Mouse (Mus musculus) embryonic fibroblast, embryonic 13.5 days (primary cell): Measurements from ENCODE around the gene Ankrd13a. TPM values are rescaled to one million over a fixed set of nuclear protein-coding genes. Genes with fewer than 3 reads are reported as not detected.

Experiments
- H3K27ac ChIP-seq: 2 replicates; pipeline ENCODE4 v1.5.1; 2012; ENCODE audit warnings: low read length, control low read depth, inconsistent platforms; ENCODE audit not compliant: insufficient read depth
- H3K4me1 ChIP-seq: 2 replicates; pipeline ENCODE4 v1.6.1; 2011; ENCODE audit warnings: low read length; ENCODE audit not compliant: control insufficient read depth, insufficient read depth
- H3K4me3 ChIP-seq: 2 replicates; pipeline ENCODE4 v1.5.1; 2011; ENCODE audit warnings: mild to moderate bottlenecking, control low read depth, low read length; ENCODE audit not compliant: insufficient read depth
- CTCF ChIP-seq: IDR thresholded peaks from 2 replicates; pipeline ENCODE4 v1.5.1; 2011; ENCODE audit warnings: mild to moderate bottlenecking, control low read depth, low read length, moderate library complexity, borderline replicate concordance; ENCODE audit not compliant: insufficient read depth
- POLR2A ChIP-seq: IDR thresholded peaks from 2 replicates; pipeline ENCODE4 v1.6.1; 2011; ENCODE audit warnings: low read depth, mild to moderate bottlenecking, control low read depth, low read length, moderate library complexity
- polyA plus RNA-seq: library from polyadenylated mRNA; stranded (reverse); fragments of >200 nt; gene quantifications from 2 replicates; pipeline ENCODE4 v1.2.4, GENCODE M21; 2011; ENCODE audit warnings: low read depth; ENCODE audit not compliant: missing spikeins, insufficient read length

Gene Ankrd13a
- 85.8 and 104 TPM in 2 replicates for polyA plus RNA-seq

DNA sequence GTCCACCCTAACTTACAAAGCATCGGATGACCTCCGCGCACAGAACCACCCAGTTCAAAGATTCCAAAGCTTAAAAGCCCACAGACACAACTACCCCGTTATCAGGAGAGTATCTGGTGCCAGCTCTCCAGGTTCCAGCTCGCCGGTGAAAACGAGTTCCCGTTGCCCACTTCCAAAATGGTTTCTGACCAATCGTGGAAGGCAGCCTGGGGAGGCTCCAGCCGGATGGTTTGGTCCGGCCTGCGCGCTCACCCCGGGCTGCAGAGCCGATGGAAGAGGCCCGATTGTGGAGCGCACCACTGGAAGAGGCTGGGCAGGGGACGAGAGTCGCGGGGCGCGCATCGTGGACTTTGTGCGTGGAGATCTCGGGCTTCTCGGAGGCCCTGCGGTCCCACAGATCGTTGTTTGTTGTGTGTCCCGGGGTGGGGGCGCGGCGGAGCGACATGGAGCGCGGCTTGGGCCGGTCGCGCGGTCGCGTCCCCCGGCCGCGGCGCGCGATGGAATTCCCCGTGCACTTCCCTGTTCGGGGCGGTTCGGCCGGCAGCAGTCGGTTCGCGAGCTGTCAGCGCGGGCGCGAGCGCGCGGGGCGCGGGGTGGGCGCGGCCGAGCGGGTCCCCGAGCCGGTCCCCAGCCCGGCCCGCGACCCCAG is at the start of gene Ankrd13a:
Gene Ankrd13a (plus strand): TSS at position 275 of the 649 bp plus-strand sequence.
- H3K4me1 ChIP-seq, result peaks cover 8% of the 10 kb centered on the region
- H3K4me3 ChIP-seq, result peak within 1 kb of the TSS; percentile 96
- TF ChIP-seq CTCF (no peak), POLR2A (peak; percentile 75)
- H3K27ac ChIP-seq, result peak within 1 kb of the TSS; percentile 79

DNA sequence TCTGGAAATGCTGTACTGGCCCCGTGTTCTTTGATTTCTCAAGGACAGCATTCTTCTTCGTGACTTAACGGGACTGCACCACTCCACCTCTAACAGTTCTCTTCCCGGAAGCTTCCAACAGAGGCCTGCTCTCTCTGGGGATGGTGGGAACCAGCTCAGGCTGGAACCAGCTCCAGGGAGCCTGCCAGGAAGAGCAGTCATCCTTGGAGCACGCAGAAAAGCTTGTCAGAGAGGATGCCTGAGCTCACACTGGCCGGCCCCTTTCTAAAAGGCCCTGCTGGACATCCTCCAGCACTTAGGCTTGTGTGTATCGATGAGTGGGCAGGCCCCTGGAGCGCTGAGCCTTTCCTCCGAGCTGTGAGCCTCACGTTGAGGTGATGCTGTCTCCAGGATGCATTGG is 46.3 kb upstream of the Ankrd13a start:
- H3K4me1 ChIP-seq, result no peaks in the 10 kb centered on the region
- H3K4me3 ChIP-seq, result no peak overlapping the region
- TF ChIP-seq POLR2A (no peak), CTCF (no peak)
- 0 out of 2 replicates have a peak overlapping the region, but pooled peaks have one; percentile 17 for H3K27ac ChIP-seq

DNA sequence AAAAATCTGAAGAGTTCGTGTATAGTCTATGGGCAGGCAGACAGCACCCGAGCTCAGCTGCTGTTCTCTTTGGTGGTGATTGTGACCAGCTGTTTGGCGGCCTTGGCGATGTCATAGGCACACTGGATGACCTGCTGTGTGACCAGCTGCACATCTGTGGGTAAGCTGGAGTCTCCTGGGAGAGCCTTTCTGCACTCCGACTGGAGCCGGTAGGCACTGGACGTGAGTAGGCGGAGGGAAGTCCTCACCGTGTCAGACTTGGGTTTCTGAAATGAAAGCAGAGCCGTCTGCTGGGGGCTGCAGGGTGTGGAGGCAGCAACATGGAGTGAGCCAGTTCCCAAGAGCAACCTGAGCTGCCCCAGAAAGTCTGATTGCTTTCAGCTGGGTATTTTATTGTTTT is 44.3 kb upstream of the Ankrd13a start:
- Histone ChIP-seq H3K4me1 (no peaks in the 10 kb centered on the region), H3K4me3 (no peak overlapping the region), H3K27ac (no peak overlapping the region)
- no peak for TF ChIP-seq CTCF
- no peak for TF ChIP-seq POLR2A

DNA sequence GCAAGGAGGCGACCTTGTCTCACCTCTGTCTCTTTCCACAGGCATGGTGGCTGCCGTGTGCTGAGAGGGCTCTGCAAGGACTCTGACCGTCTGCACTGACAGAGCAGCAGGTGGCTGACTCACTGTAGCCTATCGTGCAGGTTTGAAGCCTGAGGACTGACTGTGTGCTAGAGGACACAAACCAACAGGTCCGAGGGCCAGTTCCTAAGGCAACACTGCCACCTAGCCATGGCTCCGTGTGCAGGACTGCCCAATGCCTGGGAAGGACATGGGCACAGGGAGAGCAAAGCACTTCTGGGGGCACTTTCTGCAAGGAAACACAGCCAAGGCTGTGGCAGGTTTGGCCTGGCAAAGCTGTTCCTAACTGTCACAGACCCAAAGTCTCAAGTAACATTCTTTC is 43.0 kb upstream of the Ankrd13a start:
- Histone ChIP-seq H3K4me1 (no peaks in the 10 kb centered on the region), H3K27ac (no peak overlapping the region), H3K4me3 (no peak overlapping the region)
- TF ChIP-seq POLR2A, result no peak
- TF ChIP-seq CTCF, result peak; percentile 36; the same call in 1 of the 2 replicates

DNA sequence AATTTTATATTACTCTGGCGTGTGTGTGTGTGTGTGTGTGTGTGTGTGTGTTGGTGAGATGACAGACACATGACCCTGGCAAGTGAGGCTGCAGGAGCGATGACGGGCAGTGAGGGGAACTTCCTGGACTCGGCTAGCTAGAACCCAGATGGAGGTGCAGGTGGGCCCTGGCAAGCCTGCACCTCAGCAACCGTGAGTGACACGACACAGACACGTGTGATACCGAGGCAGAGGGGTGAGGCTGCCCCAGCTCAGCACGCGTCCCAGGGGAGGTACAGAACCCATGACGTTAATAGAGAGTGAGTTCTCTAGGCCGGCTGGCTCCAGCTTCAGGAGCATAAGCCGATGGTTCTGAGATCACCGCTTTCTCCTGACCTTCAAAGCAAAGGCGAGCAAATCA is 42.5 kb upstream of the Ankrd13a start:
- Histone ChIP-seq H3K4me3 (no peak overlapping the region), H3K27ac (no peak overlapping the region), H3K4me1 (no peaks in the 10 kb centered on the region)
- TF ChIP-seq CTCF, result no peak
- TF ChIP-seq POLR2A, result no peak

DNA sequence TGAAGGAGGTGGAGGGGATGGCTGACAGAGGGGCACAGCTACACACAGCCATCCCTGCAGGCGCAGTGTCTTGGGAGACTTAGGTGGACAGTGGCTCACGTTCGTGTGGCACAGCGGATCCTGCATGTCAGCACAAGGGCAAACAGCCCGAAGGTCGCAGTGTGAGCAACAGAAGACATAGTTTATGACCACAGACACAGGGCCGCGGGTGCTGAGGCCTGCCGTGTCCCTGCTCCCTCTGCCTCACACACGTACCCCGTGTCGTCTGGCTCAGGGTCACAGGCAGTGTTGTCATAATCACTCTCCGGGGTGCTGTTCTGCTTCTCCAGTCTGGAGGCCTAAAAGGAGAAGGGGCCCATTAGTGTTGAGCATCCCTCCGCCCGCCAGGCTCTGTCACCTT is 40.9 kb upstream of the Ankrd13a start:
- Histone ChIP-seq H3K4me3 (no peak overlapping the region), H3K4me1 (no peaks in the 10 kb centered on the region), H3K27ac (no peak overlapping the region)
- no peak for TF ChIP-seq POLR2A
- TF ChIP-seq CTCF, result no peak

DNA sequence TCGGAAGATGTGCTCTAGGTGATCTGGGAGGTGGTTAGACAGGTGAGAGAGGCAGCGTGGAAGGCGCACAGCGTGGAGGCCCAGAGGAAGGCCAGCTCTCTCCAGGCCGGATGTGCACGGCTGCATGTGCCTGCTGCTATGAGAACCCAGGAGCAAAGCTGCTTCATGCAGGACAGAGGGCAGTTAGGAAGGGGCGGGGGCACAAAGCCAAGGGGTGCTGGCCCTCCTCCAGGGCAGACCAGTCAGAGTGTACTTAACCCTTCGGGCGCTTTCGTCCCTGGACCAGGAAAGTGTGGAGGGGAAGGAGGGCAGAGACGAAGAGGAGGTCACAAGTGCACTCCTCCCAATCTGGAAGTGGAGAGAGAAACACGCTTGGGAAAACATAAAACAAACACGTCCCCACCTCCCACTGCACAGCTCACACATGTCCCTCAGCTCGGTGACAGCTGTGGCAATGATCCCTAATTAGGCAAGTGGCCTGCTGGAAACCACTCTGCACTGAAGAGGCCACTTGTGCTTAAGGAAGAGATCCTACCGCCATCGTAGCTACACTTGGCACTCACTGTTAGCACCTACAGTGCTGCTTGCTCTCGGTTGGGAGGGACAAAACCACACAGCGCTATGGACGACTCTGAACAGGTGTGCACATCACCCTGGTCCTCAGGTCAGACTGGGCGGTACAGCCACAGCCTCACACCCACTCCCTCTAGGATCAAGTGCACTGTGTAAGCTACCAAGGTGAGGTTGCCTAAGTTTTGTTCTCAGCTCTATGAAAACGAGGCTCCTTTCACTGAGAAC is 37.2 kb upstream of the Ankrd13a start:
- TF ChIP-seq POLR2A (no peak), CTCF (no peak)
- H3K4me3 ChIP-seq, result no peak overlapping the region

DNA sequence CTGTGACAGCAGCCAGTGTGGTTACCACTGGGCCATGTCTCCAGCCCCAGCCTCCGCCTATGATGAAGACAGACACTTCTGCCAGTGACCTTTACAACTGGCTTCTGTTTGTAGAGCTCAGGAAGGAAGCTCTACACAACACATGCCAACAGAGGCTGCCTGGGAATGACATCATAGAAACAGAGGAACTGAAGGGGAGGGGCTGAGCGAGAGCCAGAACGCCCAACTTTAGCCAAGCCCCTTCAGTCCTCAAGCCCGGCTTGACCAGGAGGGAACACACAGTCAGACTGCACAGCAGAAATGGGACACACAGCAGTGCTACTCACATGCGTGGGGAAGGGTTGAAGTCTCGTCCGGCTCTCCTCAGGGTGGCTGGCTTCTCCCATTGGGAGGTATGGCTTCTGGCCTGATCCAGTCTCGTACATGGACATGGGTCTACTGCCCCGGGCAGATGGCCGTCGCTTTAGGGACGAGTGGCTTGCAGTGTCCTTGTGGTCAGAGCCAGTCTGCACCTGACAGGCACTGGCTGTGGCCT is 35.7 kb upstream of the Ankrd13a start:
- TF ChIP-seq CTCF, result no peak
- TF ChIP-seq POLR2A, result no peak
- Histone ChIP-seq H3K4me3 (no peak overlapping the region), H3K27ac (no peak overlapping the region), H3K4me1 (peaks cover 13% of the 10 kb centered on the region)

More for the DNA sequence above, 37.2 kb upstream of the Ankrd13a start:
- H3K27ac ChIP-seq, result no peak overlapping the region
- peaks cover 5% of the 10 kb centered on the region; the same call in 1 of the 2 replicates for H3K4me1 ChIP-seq

DNA sequence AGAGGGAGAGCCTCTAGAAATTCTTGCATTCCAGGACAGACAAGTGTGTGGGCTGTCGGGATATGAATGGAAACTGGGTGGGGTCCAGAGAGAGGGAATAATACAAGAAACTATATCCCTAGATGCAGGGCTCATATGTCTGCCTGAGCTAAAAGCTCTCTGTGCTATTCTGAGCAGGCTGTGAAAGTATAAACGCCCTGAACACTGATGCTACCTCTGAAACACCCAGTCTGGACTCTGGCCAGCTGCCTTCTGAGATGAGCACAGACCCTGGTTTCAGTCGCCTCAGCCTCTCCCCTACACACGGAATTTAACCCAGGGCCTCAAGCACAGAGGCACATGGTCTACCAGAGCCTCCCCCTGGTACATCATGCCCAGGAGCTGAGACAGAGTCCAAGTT is 33.9 kb upstream of the Ankrd13a start:
- H3K4me3 ChIP-seq, result no peak overlapping the region
- peaks cover 25% of the 10 kb centered on the region for H3K4me1 ChIP-seq
- no peak for TF ChIP-seq CTCF
- TF ChIP-seq POLR2A, result no peak
- no peak overlapping the region for H3K27ac ChIP-seq

DNA sequence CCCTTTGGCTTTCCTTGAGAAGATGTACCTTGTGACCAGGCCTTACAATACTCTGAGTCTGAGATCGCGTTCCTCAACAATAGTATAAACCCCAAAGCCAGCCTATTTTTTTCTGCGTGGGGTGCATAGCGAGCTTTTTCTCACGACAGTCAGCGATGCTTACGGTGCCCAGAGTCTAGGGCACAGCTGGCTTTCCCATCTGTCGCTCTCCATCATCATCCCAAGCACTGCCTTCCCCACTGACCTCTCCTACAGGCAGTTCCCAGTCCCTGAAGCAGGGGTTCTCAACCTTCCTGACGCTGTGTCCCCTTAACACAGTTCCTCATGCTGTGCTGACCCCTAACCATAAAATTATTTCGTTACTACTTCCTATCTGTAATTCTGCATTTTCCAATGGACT is 31.9 kb upstream of the Ankrd13a start:
- Histone ChIP-seq H3K27ac (peak overlapping the region; percentile 64; the same call in 1 of the 2 replicates), H3K4me3 (no peak overlapping the region), H3K4me1 (peaks cover 25% of the 10 kb centered on the region)
- no peak for TF ChIP-seq CTCF
- no peak for TF ChIP-seq POLR2A
